Mouse (Mus musculus) limb, embryonic 10.5 days (tissue): ENCODE results near the gene B3gnt4. TPM values are rescaled to one million over a fixed set of nuclear protein-coding genes. Genes with fewer than 3 reads are reported as not detected.

Source experiments
- DNase-seq: peaks from one replicate; pipeline ENCODE4 v3.0.0-alpha.2; 2017; ENCODE audit warnings: low spot score
- H3K27ac ChIP-seq: fragments of 300-500 bp; sonication (generic); 2 replicates; pipeline ENCODE4 v1.5.1; 2016; ENCODE audit warnings: mild to moderate bottlenecking
- H3K27me3 ChIP-seq: fragments of 300-500 bp; sonication (generic); 2 replicates; pipeline ENCODE4 v1.6.1; 2016; ENCODE audit warnings: low read depth, mild to moderate bottlenecking; ENCODE audit not compliant: poor library complexity, severe bottlenecking
- H3K36me3 ChIP-seq: fragments of 300-500 bp; sonication (generic); 2 replicates; pipeline ENCODE4 v1.6.1; 2016; ENCODE audit warnings: mild to moderate bottlenecking, moderate library complexity
- H3K4me1 ChIP-seq: fragments of 300-500 bp; sonication (generic); 2 replicates; pipeline ENCODE4 v1.6.1; 2016
- H3K4me3 ChIP-seq: fragments of 300-500 bp; sonication (generic); 2 replicates; pipeline ENCODE4 v1.5.1; 2016; ENCODE audit warnings: mild to moderate bottlenecking, moderate library complexity
- H3K9me3 ChIP-seq: fragments of 300-500 bp; sonication (generic); replicated peaks from 2 replicates; pipeline ENCODE4 v1.6.1; 2016; ENCODE audit warnings: mild to moderate bottlenecking
- WGBS: fragments of 180-500 bp; shearing (Covaris S2); methylation state at CpG from one replicate; pipeline ENCODE4 v1.1.7; 2016; 5-methylcytosine and 5-hydroxymethylcytosine counted together
- microRNA-seq: library from miRNA; unstranded; fragments of <30 nt; microRNA quantifications from one replicate; pipeline ENCODE4, GENCODE M21; 2017
- polyA plus RNA-seq: library from polyadenylated mRNA; unstranded; fragments of >200 nt; fragmentation: Nextera tagmentation; extraction: Ambion mirVana; gene quantifications from 2 replicates; pipeline ENCODE4 v1.2.1, GENCODE M21; 2016

The B3gnt4 gene
- polyA plus RNA-seq, 1 experiment from 2014 or later = 1.1 TPM

DNA sequence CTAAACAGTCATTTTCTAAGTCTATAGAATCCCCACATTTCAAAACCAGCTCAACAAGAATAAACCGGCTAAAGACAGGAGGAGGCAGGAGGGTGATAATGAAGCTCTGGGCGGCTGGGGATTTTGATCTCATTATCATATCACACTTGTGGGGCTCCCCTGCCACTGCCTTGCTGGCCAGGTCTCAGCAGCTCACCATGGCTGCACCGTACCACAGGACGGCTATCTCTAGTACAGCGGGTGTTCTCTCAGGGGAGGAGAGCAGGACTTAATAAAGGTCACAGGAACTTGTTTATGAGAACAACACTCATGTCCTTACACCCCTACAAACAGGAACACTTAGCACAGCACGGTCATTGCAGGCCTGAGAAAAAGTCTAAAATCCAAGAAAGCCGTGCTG is 45.4 kb downstream of the B3gnt4 start:
- Histone ChIP-seq H3K36me3 (peaks cover 57% of the 10 kb centered on the region), H3K27ac (no peak overlapping the region), H3K4me1 (no peaks in the 10 kb centered on the region), H3K4me3 (no peak overlapping the region), H3K27me3 (no peaks in the 10 kb centered on the region), H3K9me3 (no peaks in the 10 kb centered on the region)
- 93% methylated on average over 7 of the region's 7 CpGs for WGBS
- DNase-seq = no peak

DNA sequence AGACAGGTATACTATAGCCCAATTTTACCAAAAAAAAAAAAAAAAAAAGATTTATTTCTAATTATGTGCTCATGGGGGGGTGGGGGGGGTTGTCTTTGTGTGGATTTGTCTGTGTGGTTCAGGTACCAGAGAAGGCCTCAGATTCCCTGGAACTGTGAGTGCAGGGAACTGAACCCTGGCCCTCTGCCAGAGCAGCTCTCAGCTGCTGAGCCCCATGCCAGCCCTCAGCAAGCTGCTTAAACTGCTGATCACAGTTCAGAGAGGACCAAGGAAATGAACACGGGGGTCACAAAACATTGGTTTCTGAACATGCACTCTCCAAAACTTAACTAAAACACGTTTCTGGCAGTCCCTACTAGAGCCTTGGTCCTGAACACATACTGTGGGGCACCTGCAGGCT is 46.2 kb downstream of the B3gnt4 start:
- H3K4me1 ChIP-seq = no peaks in the 10 kb centered on the region
- no peak for DNase-seq
- no peak overlapping the region for H3K27ac ChIP-seq
- peaks cover 64% of the 10 kb centered on the region for H3K36me3 ChIP-seq
- no peak overlapping the region for H3K4me3 ChIP-seq
- 82% methylated on average over 2 of the region's 2 CpGs for WGBS
- no peaks in the 10 kb centered on the region for H3K27me3 ChIP-seq
- no peaks in the 10 kb centered on the region for H3K9me3 ChIP-seq

DNA sequence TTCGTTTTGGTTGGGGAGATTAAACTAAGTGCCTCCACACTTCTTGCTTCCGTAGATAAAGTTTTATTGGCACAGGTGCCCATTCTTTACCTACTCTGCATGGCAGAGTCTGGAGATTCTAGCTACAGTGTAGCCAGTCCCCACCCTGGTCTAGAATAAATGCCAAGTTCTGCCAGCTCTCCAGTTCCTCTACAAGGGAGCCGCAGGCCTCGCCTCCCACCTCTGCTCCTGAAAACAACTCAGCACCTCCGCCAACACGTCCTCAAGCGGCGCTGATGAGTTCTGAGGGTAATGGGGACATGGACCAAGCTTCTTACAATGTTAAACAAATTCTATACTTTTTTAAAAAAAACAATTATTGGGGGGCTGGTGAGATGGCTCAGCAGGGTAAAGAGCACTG is 49.3 kb downstream of the B3gnt4 start:
- H3K27me3 ChIP-seq = no peaks in the 10 kb centered on the region
- 92% methylated on average over 8 of the region's 8 CpGs for WGBS
- H3K27ac ChIP-seq = no peak overlapping the region

DNA sequence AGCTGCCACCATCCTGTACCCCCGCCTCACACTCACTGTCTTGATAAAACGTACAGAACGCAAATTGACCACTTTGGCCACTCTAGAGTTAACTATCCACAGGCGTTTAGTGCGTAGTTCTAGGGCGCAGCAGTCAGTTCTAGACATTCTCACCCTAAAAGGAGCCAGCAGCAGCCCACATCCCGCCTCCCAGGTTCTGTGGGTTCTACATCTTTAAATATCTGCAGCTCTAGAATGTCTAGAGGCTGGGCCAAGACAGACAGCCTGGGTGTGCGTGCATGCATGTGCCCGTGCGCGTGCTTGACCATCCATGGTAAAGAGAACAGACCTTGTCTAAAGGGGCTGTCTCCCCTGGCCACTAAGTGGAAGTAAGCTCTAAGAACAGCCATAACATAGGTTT is 50.9 kb downstream of the B3gnt4 start:
- H3K9me3 ChIP-seq = no peaks in the 10 kb centered on the region
- 95% methylated on average over 11 of the region's 11 CpGs for WGBS
- H3K4me3 ChIP-seq = no peak overlapping the region
- no peaks in the 10 kb centered on the region for H3K27me3 ChIP-seq
- H3K27ac ChIP-seq = no peak overlapping the region
- DNase-seq = no peak
- peaks cover 94% of the 10 kb centered on the region for H3K36me3 ChIP-seq
- H3K4me1 ChIP-seq = no peaks in the 10 kb centered on the region

More for the DNA sequence above, 49.3 kb downstream of the B3gnt4 start:
- Histone ChIP-seq H3K4me3 (no peak overlapping the region), H3K9me3 (no peaks in the 10 kb centered on the region), H3K4me1 (no peaks in the 10 kb centered on the region), H3K36me3 (peaks cover 91% of the 10 kb centered on the region)
- no peak for DNase-seq

Small RNAs within 50 kb of the gene (microRNA-seq; reads per million reads assigned to microRNA genes)
- 2.1 reads per million for gene Mir7647

Other genes starting within 250 kb of the B3gnt4 start
- 35.8 and 38.8 TPM in 2 replicates for gene Bcl7a, start 166.6 kb upstream of the B3gnt4 start, polyA plus RNA-seq
- 21.1 and 22.1 TPM in 2 replicates for gene Mlxip, start 115.7 kb upstream of the B3gnt4 start, polyA plus RNA-seq
- gene Lrrc43, start 21.2 kb upstream of the B3gnt4 start, polyA plus RNA-seq = 0.08 TPM in 1 of 2 replicates, not detected in the other
- gene Il31, start 21.0 kb upstream of the B3gnt4 start, polyA plus RNA-seq = not detected in 2 replicates
- gene Diablo, start 13.7 kb downstream of the B3gnt4 start, polyA plus RNA-seq = 120 and 122 TPM in 2 replicates
- gene Gm49027, start 15.0 kb downstream of the B3gnt4 start, polyA plus RNA-seq = not detected in 2 replicates
- gene Vps33a, start 62.6 kb downstream of the B3gnt4 start, polyA plus RNA-seq = 33.0 and 37.3 TPM in 2 replicates
- gene Clip1, start 174.2 kb downstream of the B3gnt4 start, polyA plus RNA-seq = 46.3 and 48.7 TPM in 2 replicates
- gene Zcchc8, start 210.6 kb downstream of the B3gnt4 start, polyA plus RNA-seq = 98.1 and 111 TPM in 2 replicates
- 113 and 138 TPM in 2 replicates for gene Rsrc2, start 239.0 kb downstream of the B3gnt4 start, polyA plus RNA-seq
- gene Kntc1, start 239.3 kb downstream of the B3gnt4 start, polyA plus RNA-seq = 45.8 and 48.8 TPM in 2 replicates